Mouse (Mus musculus) brown adipose tissue, adult 24 weeks (tissue): ENCODE data around the gene Palld. TPM values are rescaled to one million over a fixed set of nuclear protein-coding genes. Genes with fewer than 3 reads are reported as not detected.

Experiments
- H3K27ac ChIP-seq: fragments of 200-500 bp; replicated peaks from 2 replicates; pipeline ENCODE4 v1.5.1; 2012; ENCODE audit warnings: low read depth, mild to moderate bottlenecking, low read length
- H3K4me1 ChIP-seq: fragments of 200-500 bp; 2 replicates; pipeline ENCODE4 v1.6.1; 2012; ENCODE audit warnings: low read length, mixed read lengths; ENCODE audit not compliant: control insufficient read depth, insufficient read depth, insufficient read length
- H3K4me3 ChIP-seq: fragments of 200-500 bp; 2 replicates; pipeline ENCODE4 v1.5.1; 2012; ENCODE audit warnings: low read depth, mild to moderate bottlenecking, low read length, moderate library complexity; ENCODE audit not compliant: insufficient read depth
- polyA plus RNA-seq: library from polyadenylated mRNA; stranded (reverse); fragments of >200 nt; gene quantifications from 2 replicates; pipeline ENCODE4 v1.2.4, GENCODE M21; 2012; ENCODE audit not compliant: missing spikeins, insufficient read depth, insufficient read length

Palld gene
- polyA plus RNA-seq, 1 experiment: 14.7 TPM

GRCm38 (mm10) chr8:61528197-61528596 lies 374.3 kb downstream of the Palld start:
- H3K4me3 ChIP-seq: no peak overlapping the region
- H3K27ac ChIP-seq: no peak overlapping the region
- H3K4me1 ChIP-seq: no peaks in the 10 kb centered on the region

GRCm38 (mm10) chr8:61527037-61527436 lies 375.5 kb downstream of the Palld start:
- H3K4me3 ChIP-seq: no peak overlapping the region
- H3K27ac ChIP-seq: no peak overlapping the region
- H3K4me1 ChIP-seq: no peaks in the 10 kb centered on the region

GRCm38 (mm10) chr8:61522132-61522531 lies 380.4 kb downstream of the Palld start:
- Histone ChIP-seq H3K27ac (no peak overlapping the region), H3K4me3 (no peak overlapping the region), H3K4me1 (no peaks in the 10 kb centered on the region)

- Histone ChIP-seq H3K4me1 (no peaks in the 10 kb centered on the region), H3K4me3 (no peak overlapping the region), H3K27ac (no peak overlapping the region)
These were observed 384.8 kb downstream of the Palld start for GRCm38 (mm10) chr8:61517502-61518185.

GRCm38 (mm10) chr8:61516745-61517501 lies 385.6 kb downstream of the Palld start:
- no peaks in the 10 kb centered on the region for H3K4me1 ChIP-seq
- no peak overlapping the region for H3K4me3 ChIP-seq
- no peak overlapping the region for H3K27ac ChIP-seq

GRCm38 (mm10) chr8:61515931-61516744 lies 386.4 kb downstream of the Palld start:
- no peaks in the 10 kb centered on the region for H3K4me1 ChIP-seq
- no peak overlapping the region for H3K27ac ChIP-seq
- H3K4me3 ChIP-seq: no peak overlapping the region

- Histone ChIP-seq H3K4me1 (no peaks in the 10 kb centered on the region), H3K27ac (no peak overlapping the region), H3K4me3 (no peak overlapping the region)
These were observed 387.2 kb downstream of the Palld start for GRCm38 (mm10) chr8:61515110-61515930.

GRCm38 (mm10) chr8:61502277-61502676 lies 400.2 kb downstream of the Palld start:
- Histone ChIP-seq H3K27ac (no peak overlapping the region), H3K4me1 (no peaks in the 10 kb centered on the region), H3K4me3 (no peak overlapping the region)

GRCm38 (mm10) chr8:61500914-61501313 lies 401.6 kb downstream of the Palld start:
- Histone ChIP-seq H3K4me1 (no peaks in the 10 kb centered on the region), H3K4me3 (no peak overlapping the region), H3K27ac (no peak overlapping the region)

- Histone ChIP-seq H3K4me1 (no peaks in the 10 kb centered on the region), H3K27ac (no peak overlapping the region), H3K4me3 (no peak overlapping the region)
These were observed 403.5 kb downstream of the Palld start for GRCm38 (mm10) chr8:61499035-61499434.

- Histone ChIP-seq H3K4me3 (no peak overlapping the region), H3K4me1 (no peaks in the 10 kb centered on the region), H3K27ac (no peak overlapping the region)
These were observed 405.4 kb downstream of the Palld start for GRCm38 (mm10) chr8:61497110-61497509.

GRCm38 (mm10) chr8:61488631-61489030 lies 413.9 kb downstream of the Palld start:
- no peak overlapping the region for H3K27ac ChIP-seq
- peaks cover 4% of the 10 kb centered on the region; the same call in 1 of the 2 replicates for H3K4me1 ChIP-seq
- peak overlapping the region; percentile 90 for H3K4me3 ChIP-seq

- Histone ChIP-seq H3K4me1 (peaks cover 4% of the 10 kb centered on the region; the same call in 1 of the 2 replicates), H3K27ac (peak within 1 kb of the TSS; percentile 96), H3K4me3 (peak within 1 kb of the TSS; percentile 90)
These were observed 414.8 kb downstream of the Palld start, which contains the start of gene Cbr4 for GRCm38 (mm10) chr8:61487597-61488156. TSS of gene Cbr4 (plus strand) at chr8:61487734.

GRCm38 (mm10) chr8:61486923-61487529 lies 415.5 kb downstream of the Palld start:
- peaks cover 4% of the 10 kb centered on the region; the same call in 1 of the 2 replicates for H3K4me1 ChIP-seq
- H3K4me3 ChIP-seq: no peak overlapping the region
- no peak overlapping the region for H3K27ac ChIP-seq
